Mouse (Mus musculus) kidney, adult 2 months (tissue): Measurements from ENCODE around the gene Uap1.

Experiments used
- CTCF ChIP-seq: fragments of 200-500 bp; conservative IDR thresholded peaks from 2 replicates; pipeline ENCODE4 v1.5.1; 2011; ENCODE audit warnings: low read depth, mild to moderate bottlenecking, control low read depth, low read length, moderate library complexity, mixed read lengths; ENCODE audit not compliant: insufficient read depth, insufficient read length
- POLR2A ChIP-seq: fragments of 200-500 bp; IDR thresholded peaks from one replicate; pipeline ENCODE4 v1.6.1; 2011; ENCODE audit warnings: low read depth, low read length, control low read depth

DNA sequence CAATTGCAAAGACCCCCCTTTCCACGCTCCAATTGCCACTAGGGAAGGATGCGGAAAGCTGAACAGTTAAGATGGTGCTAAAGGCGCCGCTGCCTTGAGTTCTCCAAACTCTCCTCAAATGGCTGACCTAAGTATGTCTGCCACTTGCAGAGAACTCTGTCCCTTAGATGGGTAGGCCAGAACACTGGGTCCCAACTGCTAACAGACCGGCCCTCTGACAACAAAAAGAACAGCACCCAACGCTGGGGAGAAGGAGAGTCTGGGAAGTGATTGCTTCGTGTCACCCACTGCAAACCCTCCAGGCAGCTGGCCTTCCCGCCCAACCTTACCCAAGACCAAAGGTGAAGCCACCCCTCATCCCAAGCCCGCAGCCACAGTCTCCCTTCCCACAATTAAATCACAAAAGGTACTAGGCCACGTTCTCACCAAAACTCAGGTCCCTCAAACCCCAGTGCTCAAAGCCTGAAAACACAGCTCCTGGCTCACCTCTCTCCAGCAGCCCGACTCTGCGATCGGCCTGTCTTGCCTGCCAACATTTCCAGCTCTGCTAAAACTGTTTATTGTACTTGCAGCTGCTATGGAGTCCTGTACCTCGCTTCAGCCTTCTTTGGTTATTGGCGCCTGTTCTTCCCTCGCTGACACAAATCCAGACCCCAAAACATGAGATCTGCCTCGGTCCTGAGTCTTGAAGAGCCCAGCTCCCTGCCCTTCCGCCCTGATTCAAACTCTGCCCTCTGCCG, 64.8 kb downstream of the Uap1 start:
- TF ChIP-seq CTCF = no peak
- no peak for TF ChIP-seq POLR2A
